Comparison of ENCODE assay signal across 12 mouse cellular contexts in genomic region chr6:4708971-4709370, GRCm38 (mm10). TPM values are rescaled to one million over a fixed set of nuclear protein-coding genes. Genes with fewer than 3 reads are reported as not detected.
DNase-seq lines count a peak whose midpoint lies in the region; ATAC-seq lines count a peak whose summit lies in the region.
"Had no signal": no experiment of that assay in that cellular context is flagged by ENCODE, and none has a peak within 500 bp of the region (broad histone marks: within the 10 kb centered on the region; RNA-seq: fewer than 3 reads in every experiment).

No protein-coding gene starts in this region.

- no peak for ATAC-seq in erythroblast, adult 5-6 weeks (replicated peaks; ENCODE audit: low FRiP score, poor library complexity, severe bottlenecking)

- DNase-seq in cerebellum, adult 9-10 months = peak; percentile 7
- DNase-seq in cerebellum, postnatal 14 days = no peak
- DNase-seq in 3134 (ENCODE audit: extremely low read depth, insufficient read length, low spot score) = peak; percentile 35
- DNase-seq in adrenal gland, adult 8-10 months = peak; percentile 66
- peak; percentile 35 for DNase-seq in gastrocnemius, postnatal 25 days
- DNase-seq in frontal cortex, adult 2 months (ENCODE audit: extremely low spot score in 1 of 2, low spot score in 1 of 2) = no peak
- no peak for DNase-seq in T-cell, adult 2 months (ENCODE audit: low spot score)
- DNase-seq: cerebellum, adult 11-12 months; kidney, adult 11 months; retina, postnatal 1 day had no signal

RNA-seq across cellular contexts. Expression of gene Sgce, which starts 38.0 kb away (rescaled TPM):
- 10 to 100 TPM; 67.4 to 94.6 (median 82.5) TPM for total RNA-seq in adrenal gland, adult 8-10 months (2022)
- total RNA-seq in gastrocnemius, postnatal 25 days (2021) = 10 to 100 TPM; 10.2 to 12.1 TPM
- polyA plus RNA-seq in frontal cortex, adult 2 months (2012; rRNA removed) = 31.9 and 32.7 TPM in 2 replicates
- total RNA-seq in erythroblast, adult 5-6 weeks (2015; ENCODE audit: low replicate concordance) = not detected in 2 replicates
- total RNA-seq in erythroblast, adult 5-6 weeks (2017; ENCODE audit: low replicate concordance) = 0.42 and 2.0 TPM in 2 replicates
- total RNA-seq: MEL had no signal

RNA-seq across cellular contexts. Expression of gene Peg10, which starts 38.1 kb away (rescaled TPM):
- 100 to 1,000 TPM; 229 to 471 (median 312) TPM for total RNA-seq in adrenal gland, adult 8-10 months (2022)
- total RNA-seq in gastrocnemius, postnatal 25 days (2021) = 1 to 10 TPM; 2.2 to 3.1 TPM
- polyA plus RNA-seq in frontal cortex, adult 2 months (2012; rRNA removed) = 6.4 and 7.9 TPM in 2 replicates
- total RNA-seq in erythroblast, adult 5-6 weeks (2015; ENCODE audit: low replicate concordance) = 0.19 and 0.42 TPM in 2 replicates
- total RNA-seq in erythroblast, adult 5-6 weeks (2017; ENCODE audit: low replicate concordance) = not detected in 2 replicates
- total RNA-seq: MEL had no signal

Comparison
In these comparisons a context has a peak if more than half of its experiments do, and no peak if none do; other contexts are left out.
1. DNase-seq: peak in cerebellum, adult 9-10 months (single experiment), 3134 (single experiment), adrenal gland, adult 8-10 months (single experiment) and gastrocnemius, postnatal 25 days (single experiment); none in cerebellum, postnatal 14 days (0 of 2), frontal cortex, adult 2 months (0 of 2) and T-cell, adult 2 months (single experiment).
2. RNA of gene Sgce, which starts 38.0 kb away (total RNA-seq): 67.4 to 94.6 TPM in adrenal gland, adult 8-10 months; 10.2 to 12.1 TPM in gastrocnemius, postnatal 25 days and 0.42 to 2.0 TPM in erythroblast, adult 5-6 weeks; every median in the first group is over 4 times any median in the second.
3. RNA of gene Peg10, which starts 38.1 kb away (total RNA-seq): 229 to 471 TPM in adrenal gland, adult 8-10 months; 2.2 to 3.1 TPM in gastrocnemius, postnatal 25 days and 0.19 to 0.42 TPM in erythroblast, adult 5-6 weeks; every median in the first group is over 10 times any median in the second.